Mouse (Mus musculus): Measurements from ENCODE around the gene Gm11437. TPM values are rescaled to one million over a fixed set of nuclear protein-coding genes. Genes with fewer than 3 reads are reported as not detected.
A peak's percentile ranks its signal among the peaks of the same experiment; 100 is the strongest.

Gm11437 gene
- total and polyA plus RNA-seq, 3 experiments = not detected

DNA sequence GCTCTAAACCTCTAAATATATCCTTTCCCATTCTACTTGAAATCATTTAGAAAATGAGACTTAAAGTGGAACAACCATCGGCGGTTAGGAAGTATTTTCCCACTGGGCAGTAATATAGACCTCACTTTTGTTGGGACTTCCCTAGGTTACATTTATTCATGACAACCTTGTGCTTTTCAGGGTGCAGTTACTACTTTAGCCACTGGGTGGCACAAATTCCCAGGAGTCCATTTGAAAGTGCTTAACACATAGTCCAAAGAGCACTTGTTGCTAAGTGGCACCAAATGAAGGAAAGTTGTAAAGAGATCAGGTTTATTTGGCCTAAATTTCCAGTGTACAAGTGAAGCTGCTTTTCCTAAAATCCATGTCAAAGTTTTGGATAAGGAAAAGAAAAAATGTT lies 25.5 kb downstream of the Gm11437 start:
- DNase-seq = peak; percentile 57

DNA sequence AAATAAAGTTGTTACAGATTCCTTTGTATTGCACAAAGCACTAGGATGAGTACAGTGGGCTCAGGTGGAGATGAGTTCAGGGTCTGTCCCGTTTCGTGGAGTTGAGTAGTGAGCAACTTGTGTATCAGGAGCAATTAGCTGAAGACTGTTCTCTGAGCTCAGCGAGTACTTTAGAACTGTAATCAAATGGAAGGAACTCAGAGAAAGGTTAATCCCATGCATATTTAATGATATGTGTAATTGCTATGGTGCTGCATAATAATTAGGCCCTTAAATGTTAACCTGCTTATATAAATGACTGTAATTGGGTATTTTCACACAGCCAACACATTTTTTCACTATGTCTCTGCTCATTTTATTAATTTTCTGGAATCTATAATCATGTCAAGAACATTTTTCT lies 30.8 kb downstream of the Gm11437 start:
- no peak for DNase-seq

DNA sequence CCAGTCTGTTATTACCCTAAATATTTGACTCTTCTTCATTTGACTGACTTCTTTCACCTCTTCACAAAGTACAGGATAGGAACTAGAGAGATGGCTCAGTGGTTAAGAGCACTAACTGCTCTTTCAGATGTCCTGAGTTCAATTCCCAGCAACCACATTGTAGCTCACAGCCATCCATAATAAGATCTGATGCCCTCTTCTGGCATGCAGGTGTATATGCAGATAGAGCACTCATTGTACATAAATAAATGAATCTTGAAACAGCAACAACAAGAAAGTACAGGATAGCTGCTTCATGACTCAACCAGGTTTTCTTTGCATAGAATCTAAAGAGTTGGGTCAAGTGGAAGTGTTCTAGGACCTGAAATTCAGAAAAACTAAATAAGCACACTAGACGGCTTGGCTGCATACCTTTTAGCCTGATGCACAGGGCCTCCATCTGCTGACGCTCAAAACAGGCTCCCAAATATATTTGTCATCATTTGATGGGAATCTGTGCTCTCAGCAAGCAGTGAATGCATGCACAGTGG lies 32.9 kb downstream of the Gm11437 start:
- DNase-seq = no peak

DNA sequence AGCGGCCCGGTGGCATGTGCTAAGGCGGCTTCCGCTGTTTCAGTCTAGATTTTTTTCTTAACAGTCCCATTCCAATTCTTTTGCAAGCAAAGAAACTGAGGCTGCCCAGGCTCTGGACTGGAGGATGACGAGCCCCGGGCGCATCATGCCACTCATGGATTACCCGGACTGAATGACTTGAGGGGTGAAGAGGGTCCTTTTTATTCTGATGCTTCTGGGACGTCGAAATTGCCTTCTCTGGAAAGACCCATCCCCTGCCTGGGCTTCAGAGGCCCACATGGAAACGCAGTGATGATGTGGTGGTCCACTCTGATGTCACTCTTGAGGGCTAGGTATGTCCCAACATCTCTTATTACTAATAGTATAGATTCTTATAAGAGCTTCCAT lies 37.5 kb downstream of the Gm11437 start:
- DNase-seq = no peak

DNA sequence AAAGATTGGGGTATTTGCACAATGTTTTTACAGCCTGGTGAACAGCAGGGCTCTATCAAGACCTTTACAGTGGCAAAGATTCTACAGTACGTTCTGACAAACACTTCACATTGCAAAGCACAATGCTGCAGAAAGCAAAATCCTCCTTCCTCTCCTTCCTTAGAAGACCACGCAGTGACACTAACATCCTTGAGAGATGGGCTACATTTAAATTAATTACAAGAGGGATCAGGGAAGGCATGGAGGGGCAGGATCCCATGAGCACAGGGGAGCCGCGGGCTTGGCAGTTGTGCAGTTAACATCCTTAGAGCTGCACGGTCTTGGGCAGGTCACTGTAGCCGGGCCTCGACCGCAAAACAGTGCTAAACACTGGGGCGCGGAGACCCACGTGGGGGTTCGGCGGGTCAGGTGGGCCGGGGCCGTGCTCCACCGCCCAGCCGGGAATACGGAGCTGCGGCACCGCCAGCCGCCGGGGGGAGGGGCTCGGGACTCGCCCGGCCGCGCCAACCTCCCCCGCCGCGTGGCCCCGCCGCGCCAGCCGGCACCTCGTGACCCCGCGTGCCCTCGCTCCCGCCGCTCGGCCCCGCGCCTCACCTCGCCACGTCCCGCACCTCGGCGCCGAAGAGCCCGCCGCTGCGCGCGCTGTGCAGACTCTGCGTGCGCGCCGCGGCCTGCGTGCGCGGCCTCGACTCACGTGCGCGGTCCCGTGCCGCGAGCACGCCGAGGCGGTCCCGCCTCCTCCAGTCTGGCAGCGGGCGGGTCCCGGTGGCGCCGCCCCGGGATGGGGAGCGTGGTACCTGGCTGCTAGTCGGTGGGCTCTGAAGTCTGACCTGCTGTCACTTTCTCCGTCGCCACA lies 38.1 kb downstream of the Gm11437 start, which contains the start of the genes Tada2a and Acaca:
Tada2a (minus strand) TSS at position 658 of the 856 bp plus-strand sequence.
Acaca (plus strand) TSS at position 730 of the 856 bp plus-strand sequence.
- DNase-seq = peak; percentile 87

DNA sequence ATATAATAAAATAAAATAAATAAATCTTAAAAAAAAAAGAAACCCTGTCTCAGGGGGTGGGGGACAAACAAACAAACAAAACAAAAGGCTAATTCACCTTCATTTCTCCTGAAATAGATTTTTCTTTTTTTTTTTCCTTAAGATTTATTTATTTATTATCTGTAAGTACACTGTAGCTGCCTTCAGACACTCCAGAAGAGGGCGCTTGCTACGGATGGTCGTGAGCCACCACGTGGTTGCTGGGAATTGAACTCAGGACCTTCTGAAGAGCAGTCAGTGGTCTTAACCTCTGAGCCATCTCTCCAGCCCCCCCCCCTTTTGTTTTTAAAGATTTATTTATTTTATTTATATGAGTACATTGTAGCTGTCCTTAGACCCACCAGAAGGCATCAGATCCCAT lies 39.3 kb downstream of the Gm11437 start:
- DNase-seq = no peak

DNA sequence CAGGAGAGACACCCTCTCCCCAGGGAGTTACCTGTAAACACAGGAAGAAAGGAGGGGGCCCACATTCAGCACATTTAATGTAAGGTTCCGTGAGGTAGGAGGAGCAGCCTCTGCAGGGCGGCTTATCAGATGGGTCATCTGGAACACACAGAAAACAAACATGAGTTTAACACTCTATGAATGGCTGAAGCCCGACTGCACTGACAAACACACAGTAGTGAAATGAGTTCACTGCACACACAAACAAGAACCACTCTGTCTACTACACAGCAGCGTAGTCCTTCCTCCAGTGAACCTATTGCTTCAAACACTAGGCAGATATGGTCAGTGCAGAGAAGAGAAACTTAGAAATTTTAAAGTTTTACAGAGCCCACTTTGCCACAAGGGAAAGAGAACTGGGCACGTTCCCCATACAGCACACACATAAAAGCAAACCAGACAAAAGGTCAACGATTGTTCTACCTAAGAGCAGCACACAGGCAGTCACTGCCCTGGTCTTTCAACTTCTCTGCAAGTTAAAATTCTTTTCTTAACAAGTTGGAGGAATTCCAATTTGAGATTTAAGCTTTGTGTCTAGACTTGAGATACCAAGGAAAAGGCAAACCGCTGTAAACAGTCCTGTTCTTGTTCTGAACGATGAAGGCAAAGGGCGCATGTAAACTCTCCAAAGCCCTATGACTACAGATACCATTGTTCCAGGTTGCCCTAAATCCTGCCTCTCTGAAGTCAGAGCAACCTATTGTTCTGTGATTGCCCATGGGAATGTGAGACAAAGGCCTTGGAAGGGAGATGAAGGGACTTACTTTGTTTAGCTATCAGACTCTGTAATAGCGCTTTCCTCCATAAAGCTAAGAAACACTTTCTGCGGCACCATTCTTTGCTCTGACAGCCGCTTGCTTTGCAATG lies 46.0 kb downstream of the Gm11437 start:
- DNase-seq = no peak

DNA sequence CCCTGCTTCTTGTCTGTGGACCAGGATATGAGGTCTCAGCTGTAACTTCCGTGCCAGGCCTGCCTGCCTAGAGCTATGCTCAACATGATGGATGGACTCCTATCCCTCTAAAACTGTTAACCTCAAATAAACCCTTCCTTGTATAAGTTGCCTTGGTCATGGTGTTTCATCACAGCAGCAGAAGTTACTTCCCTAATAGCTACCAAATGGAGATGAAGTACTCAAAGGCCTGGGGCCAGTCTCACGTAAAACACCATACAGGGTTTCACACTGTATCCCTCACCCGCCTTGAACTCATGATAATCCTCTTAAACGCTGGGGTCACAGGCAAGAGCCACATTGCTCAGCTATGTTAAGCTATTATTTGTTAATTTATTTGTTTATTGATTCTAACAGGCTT lies 49.8 kb downstream of the Gm11437 start:
- DNase-seq = no peak

DNA sequence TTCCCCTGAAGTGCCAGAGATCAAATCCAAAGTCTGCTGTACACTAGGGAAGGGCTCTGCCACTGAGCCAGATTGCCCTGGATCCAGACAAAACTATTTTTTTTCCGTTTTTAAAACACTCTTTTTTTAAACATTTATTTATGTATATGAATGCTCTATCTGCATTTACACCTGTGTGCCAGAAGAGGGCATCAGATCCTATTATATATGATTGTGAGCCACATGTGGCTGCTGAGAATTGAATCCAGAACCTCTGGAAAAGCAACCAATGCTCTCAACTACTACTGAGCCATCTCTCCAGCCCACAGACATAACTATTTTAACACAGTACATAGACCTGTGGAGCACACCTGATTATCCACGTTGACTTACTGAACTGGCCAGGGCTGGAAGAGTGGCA lies 51.1 kb downstream of the Gm11437 start:
- DNase-seq = no peak

DNA sequence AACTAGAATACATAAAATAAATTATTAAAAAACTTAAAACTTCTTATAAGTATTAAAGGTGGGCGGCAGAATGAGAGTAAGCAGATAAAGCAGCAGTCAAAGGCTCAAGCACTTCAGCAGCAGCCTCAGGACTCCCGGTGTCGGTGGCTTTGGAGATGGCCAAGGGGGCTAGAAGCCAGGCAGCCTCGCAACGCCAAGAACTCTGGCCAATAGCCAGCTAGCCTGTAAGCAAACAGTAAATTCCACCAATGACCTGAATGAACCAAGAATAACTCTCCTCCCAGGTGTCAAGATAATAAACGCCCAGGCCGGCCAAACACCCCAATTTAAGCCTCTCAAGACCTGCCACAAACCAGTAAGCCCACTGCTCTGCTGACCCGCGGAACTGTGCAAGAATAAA lies 51.6 kb downstream of the Gm11437 start:
- peak; percentile 16 for DNase-seq

DNA sequence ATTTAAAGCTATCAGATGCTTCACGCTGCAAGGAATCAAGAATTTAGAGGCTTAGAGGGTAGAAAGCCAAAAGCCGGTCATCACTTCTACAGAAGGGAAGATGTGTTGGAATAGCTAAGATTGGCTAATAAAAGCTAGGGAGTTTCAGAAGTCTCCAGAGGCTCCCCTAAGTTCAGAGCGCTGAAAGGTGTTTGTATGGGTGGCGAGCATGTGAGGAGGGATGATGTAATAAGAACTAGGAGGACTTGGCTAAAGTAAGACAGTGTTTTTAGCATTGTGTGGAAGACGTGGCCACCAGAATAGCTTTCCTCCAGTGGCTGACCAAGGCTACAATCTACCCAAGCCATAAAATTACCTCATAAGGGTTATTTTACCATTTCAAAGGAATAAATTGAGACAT lies 53.7 kb downstream of the Gm11437 start:
- DNase-seq = no peak

DNA sequence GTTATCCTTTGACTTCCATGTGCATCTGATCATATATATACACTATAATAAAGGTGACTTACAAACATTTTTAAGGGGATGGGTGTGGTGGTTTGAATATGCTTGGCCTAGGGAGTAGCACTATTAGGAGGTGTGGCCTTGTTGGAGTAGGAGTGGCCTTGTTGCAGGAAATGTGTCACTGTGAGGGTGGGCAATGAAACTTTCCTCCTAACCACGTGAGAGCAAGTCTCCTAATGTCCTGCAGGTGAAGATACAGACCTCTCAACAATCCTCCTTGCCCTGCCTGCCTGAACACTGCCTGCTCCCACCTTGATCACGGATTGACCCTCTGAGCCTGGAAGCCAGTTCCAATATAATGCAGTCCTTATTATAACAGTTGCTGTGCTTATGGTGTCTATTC lies 60.1 kb downstream of the Gm11437 start:
- DNase-seq = no peak

DNA sequence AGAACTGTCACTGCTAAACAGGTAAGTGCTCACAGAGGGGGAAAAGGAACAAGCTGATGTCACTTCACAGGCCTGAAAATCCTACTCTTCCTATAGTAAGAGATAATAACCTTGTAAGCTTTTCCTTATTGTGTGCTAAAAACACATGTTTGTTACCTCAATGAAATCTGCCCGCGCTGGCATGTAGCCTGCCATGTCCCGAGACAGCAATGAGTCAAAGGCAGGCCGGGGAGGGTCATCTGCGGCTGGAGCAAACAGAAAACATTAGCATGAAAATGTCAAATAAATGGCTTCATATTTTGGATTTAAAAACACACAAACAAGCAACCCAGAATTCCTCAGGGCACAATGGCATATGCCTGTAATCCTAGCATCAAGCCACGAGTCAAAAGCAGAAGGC lies 63.2 kb downstream of the Gm11437 start:
- peak; percentile 35 for DNase-seq

DNA sequence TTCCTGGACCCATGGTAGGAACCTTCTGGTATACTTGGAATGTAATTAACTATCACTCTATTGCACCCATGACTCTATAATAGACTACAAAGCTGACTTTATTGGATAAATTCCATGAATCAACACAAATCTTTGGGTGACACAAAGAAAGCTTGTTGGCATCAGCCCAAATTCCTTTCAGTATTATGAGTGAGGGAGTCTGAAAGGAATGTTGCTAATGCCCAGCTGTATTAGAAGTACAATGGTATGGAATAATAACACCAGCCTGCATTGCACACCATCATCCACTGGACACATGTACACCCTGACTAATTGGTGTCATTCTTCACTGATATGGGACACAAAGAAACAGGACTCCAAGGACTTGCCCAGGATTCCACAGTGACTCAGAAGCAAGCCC lies 66.1 kb downstream of the Gm11437 start:
- DNase-seq = peak; percentile 23

Other genes starting within 250 kb of the Gm11437 start
- 10 to 100 TPM; 19.6 to 19.9 TPM for gene Ddx52, start 225.4 kb downstream of the Gm11437 start, total RNA-seq (2021)
- gene Ddx52, start 225.4 kb downstream of the Gm11437 start, polyA plus RNA-seq (2012; rRNA removed) = 0.92 and 0.96 TPM in 2 replicates
- gene Synrg, start 203.0 kb downstream of the Gm11437 start, total RNA-seq (2021) = 10 to 100 TPM; 47.1 to 58.6 TPM
- gene Synrg, start 203.0 kb downstream of the Gm11437 start, polyA plus RNA-seq (2012; rRNA removed) = 26.3 and 37.4 TPM in 2 replicates
- 10 to 100 TPM in 1 of 2 experiments, 1 to 10 TPM in 1; 8.0 to 17.8 TPM for gene Dusp14, start 98.2 kb downstream of the Gm11437 start, total RNA-seq (2021)
- 13.4 and 16.7 TPM in 2 replicates for gene Dusp14, start 98.2 kb downstream of the Gm11437 start, polyA plus RNA-seq (2012; rRNA removed)
- 10 to 100 TPM; 12.5 to 16.3 TPM for gene Tada2a, start 37.9 kb downstream of the Gm11437 start, total RNA-seq (2021)
- 2.6 and 3.1 TPM in 2 replicates for gene Tada2a, start 37.9 kb downstream of the Gm11437 start, polyA plus RNA-seq (2012; rRNA removed)
- gene Acaca, start 37.8 kb downstream of the Gm11437 start, total RNA-seq (2021) = 100 to 1,000 TPM; 161 to 510 TPM
- 60.3 and 70.2 TPM in 2 replicates for gene Acaca, start 37.8 kb downstream of the Gm11437 start, polyA plus RNA-seq (2012; rRNA removed)